Mouse (Mus musculus): ENCODE data around the gene Atp11c. TPM values are rescaled to one million over a fixed set of nuclear protein-coding genes. Genes with fewer than 3 reads are reported as not detected.

The Atp11c gene
- polyA plus RNA-seq, 1 experiment = 18.9 TPM

GRCm38 (mm10) chrX:60317661-60318060, 274.8 kb downstream of the Atp11c start:
- H3K4me1 ChIP-seq (ENCODE audit: control insufficient read depth, insufficient read depth, low read length) = no peaks in the 10 kb centered on the region
- no peak overlapping the region for H3K4me3 ChIP-seq (ENCODE audit: insufficient read depth, low read length)
- no peak overlapping the region for H3K27ac ChIP-seq (ENCODE audit: insufficient read depth, low read depth, low read length)
- TF ChIP-seq CTCF (IDR thresholded peaks at IDR 0.05; ENCODE audit: low read depth, low read length) (no peak), POLR2A (IDR thresholded peaks at IDR 0.05; ENCODE audit: borderline replicate concordance, low read depth, low read length) (no peak)

GRCm38 (mm10) chrX:60292335-60292734, 300.2 kb downstream of the Atp11c start:
- Histone ChIP-seq H3K4me1 (ENCODE audit: control insufficient read depth, insufficient read depth, low read length) (no peaks in the 10 kb centered on the region), H3K27ac (ENCODE audit: insufficient read depth, low read depth, low read length) (no peak overlapping the region), H3K4me3 (ENCODE audit: insufficient read depth, low read length) (no peak overlapping the region)
- TF ChIP-seq POLR2A (IDR thresholded peaks at IDR 0.05; ENCODE audit: borderline replicate concordance, low read depth, low read length) = no peak
- no peak for TF ChIP-seq CTCF (IDR thresholded peaks at IDR 0.05; ENCODE audit: low read depth, low read length)

GRCm38 (mm10) chrX:60255346-60255745, 337.2 kb downstream of the Atp11c start:
- Histone ChIP-seq H3K4me3 (ENCODE audit: insufficient read depth, low read length) (no peak overlapping the region), H3K4me1 (ENCODE audit: control insufficient read depth, insufficient read depth, low read length) (no peaks in the 10 kb centered on the region), H3K27ac (ENCODE audit: insufficient read depth, low read depth, low read length) (no peak overlapping the region)
- TF ChIP-seq CTCF (IDR thresholded peaks at IDR 0.05; ENCODE audit: low read depth, low read length) = no peak
- TF ChIP-seq POLR2A (IDR thresholded peaks at IDR 0.05; ENCODE audit: borderline replicate concordance, low read depth, low read length) = no peak

- TF ChIP-seq CTCF (IDR thresholded peaks at IDR 0.05; ENCODE audit: low read depth, low read length) = no peak
- no peak for TF ChIP-seq POLR2A (IDR thresholded peaks at IDR 0.05; ENCODE audit: borderline replicate concordance, low read depth, low read length)
- Histone ChIP-seq H3K4me3 (ENCODE audit: insufficient read depth, low read length) (no peak overlapping the region), H3K4me1 (ENCODE audit: control insufficient read depth, insufficient read depth, low read length) (no peaks in the 10 kb centered on the region), H3K27ac (ENCODE audit: insufficient read depth, low read depth, low read length) (no peak overlapping the region)
Measured at GRCm38 (mm10) chrX:60187726-60188125, 404.8 kb downstream of the Atp11c start.

GRCm38 (mm10) chrX:60182611-60183010, 409.9 kb downstream of the Atp11c start:
- no peak overlapping the region for H3K4me3 ChIP-seq (ENCODE audit: insufficient read depth, low read length)
- no peak overlapping the region for H3K27ac ChIP-seq (ENCODE audit: insufficient read depth, low read depth, low read length)
- no peak for TF ChIP-seq POLR2A (IDR thresholded peaks at IDR 0.05; ENCODE audit: borderline replicate concordance, low read depth, low read length)
- no peak for TF ChIP-seq CTCF (IDR thresholded peaks at IDR 0.05; ENCODE audit: low read depth, low read length)
- no peaks in the 10 kb centered on the region for H3K4me1 ChIP-seq (ENCODE audit: control insufficient read depth, insufficient read depth, low read length)

- Histone ChIP-seq H3K4me3 (ENCODE audit: insufficient read depth, low read length) (peak within 1 kb of the TSS; percentile 36), H3K4me1 (ENCODE audit: control insufficient read depth, insufficient read depth, low read length) (no peaks in the 10 kb centered on the region), H3K27ac (ENCODE audit: insufficient read depth, low read depth, low read length) (no peak within 1 kb of the TSS)
- TF ChIP-seq POLR2A (IDR thresholded peaks at IDR 0.05; ENCODE audit: borderline replicate concordance, low read depth, low read length) (no peak), CTCF (IDR thresholded peaks at IDR 0.05; ENCODE audit: low read depth, low read length) (no peak)
Measured at GRCm38 (mm10) chrX:60178744-60179458, 413.6 kb downstream of the Atp11c start, which contains the start of gene Mcf2. Gene Mcf2, minus strand, starts transcription at chrX:60179089.

GRCm38 (mm10) chrX:60178025-60178743, 414.3 kb downstream of the Atp11c start:
- Histone ChIP-seq H3K27ac (ENCODE audit: insufficient read depth, low read depth, low read length) (no peak overlapping the region), H3K4me3 (ENCODE audit: insufficient read depth, low read length) (peak overlapping the region; percentile 36), H3K4me1 (ENCODE audit: control insufficient read depth, insufficient read depth, low read length) (no peaks in the 10 kb centered on the region)
- no peak for TF ChIP-seq POLR2A (IDR thresholded peaks at IDR 0.05; ENCODE audit: borderline replicate concordance, low read depth, low read length)
- TF ChIP-seq CTCF (IDR thresholded peaks at IDR 0.05; ENCODE audit: low read depth, low read length) = no peak

Other genes with a start within 250 kb of the Atp11c start
- not detected in 2 replicates for gene Gm7073, start 53.4 kb downstream of the Atp11c start, polyA plus RNA-seq (2012; ENCODE audit: insufficient read depth, insufficient read length, missing spikeins)

Data from bone marrow macrophage, adult 2 months (primary cell).